Mouse (Mus musculus) spleen, adult 2 months (tissue): Measurements from ENCODE around the gene Plekha5. TPM values are rescaled to one million over a fixed set of nuclear protein-coding genes. Genes with fewer than 3 reads are reported as not detected.

Experiments
- DNase-seq, 2 experiments: peaks; one replicate each; pipeline versions ENCODE4 v3.0.0 to v3.0.0-alpha.2; 2012 to 2021; ENCODE audit warnings: low spot score in 2 of 2, low read depth in 1 of 2
- H3K27ac ChIP-seq: fragments of 200-500 bp; 2 replicates; pipeline ENCODE4 v1.5.1; 2012; ENCODE audit warnings: low read length, inconsistent platforms; ENCODE audit not compliant: insufficient read depth
- H3K27me3 ChIP-seq: fragments of 200-500 bp; 2 replicates; pipeline ENCODE4 v1.6.1; 2012; ENCODE audit warnings: mild to moderate bottlenecking, moderate library complexity, low read length, inconsistent platforms; ENCODE audit not compliant: control insufficient read depth, insufficient read depth
- H3K36me3 ChIP-seq: fragments of 200-500 bp; 2 replicates; pipeline ENCODE4 v1.6.1; 2012; ENCODE audit warnings: mild to moderate bottlenecking, low read length, inconsistent platforms; ENCODE audit not compliant: control insufficient read depth, insufficient read depth
- H3K4me1 ChIP-seq: fragments of 200-500 bp; 2 replicates; pipeline ENCODE4 v1.6.1; 2011; ENCODE audit warnings: inconsistent platforms; ENCODE audit not compliant: control insufficient read depth, insufficient read depth, insufficient read length
- H3K4me3 ChIP-seq: fragments of 200-500 bp; 2 replicates; pipeline ENCODE4 v1.5.1; 2011; ENCODE audit warnings: mild to moderate bottlenecking, inconsistent platforms; ENCODE audit not compliant: insufficient read depth, insufficient read length; ENCODE audit errors: extremely low read depth
- CTCF ChIP-seq: fragments of 200-500 bp; IDR thresholded peaks from 2 replicates; pipeline ENCODE4 v1.5.1; 2011; ENCODE audit warnings: mild to moderate bottlenecking, inconsistent platforms; ENCODE audit not compliant: insufficient read depth, insufficient read length, insufficient replicate concordance; ENCODE audit errors: extremely low read depth
- POLR2A ChIP-seq: fragments of 200-500 bp; IDR thresholded peaks from 2 replicates; pipeline ENCODE4 v1.6.1; 2011; ENCODE audit warnings: low read depth, low read length, inconsistent platforms
- WGBS: fragments of 180-500 bp; shearing (Covaris S2); methylation state at CpG from one replicate; pipeline ENCODE4 v1.1.7; 2018; 5-methylcytosine and 5-hydroxymethylcytosine counted together
- polyA plus RNA-seq: library from polyadenylated mRNA; depleted of rRNA; stranded (reverse); fragments of >200 nt; gene quantifications from 2 replicates; pipeline ENCODE4 v1.2.3, GENCODE M21; 2012

The Plekha5 gene
- polyA plus RNA-seq, 1 experiment, result 8.1 TPM

GRCm38 (mm10) chr6:140541919-140542318, 118.1 kb downstream of the Plekha5 start:
- H3K27ac ChIP-seq, result no peak overlapping the region
- no peaks in the 10 kb centered on the region for H3K27me3 ChIP-seq
- H3K36me3 ChIP-seq, result no peaks in the 10 kb centered on the region
- WGBS, result 73% methylated on average over 3 of the region's 3 CpGs
- no peak overlapping the region for H3K4me3 ChIP-seq
- TF ChIP-seq POLR2A (no peak), CTCF (no peak)
- no peaks in the 10 kb centered on the region for H3K4me1 ChIP-seq
- no peak for DNase-seq

- TF ChIP-seq CTCF, result no peak
- no peak for TF ChIP-seq POLR2A
- Histone ChIP-seq H3K27ac (no peak overlapping the region), H3K4me1 (no peaks in the 10 kb centered on the region; the same call in 1 of the 2 replicates), H3K36me3 (no peaks in the 10 kb centered on the region), H3K4me3 (no peak overlapping the region), H3K27me3 (no peaks in the 10 kb centered on the region)
- 80% methylated on average over 11 of the region's 11 CpGs for WGBS
- no peak for DNase-seq
These were observed 119.3 kb downstream of the Plekha5 start for GRCm38 (mm10) chr6:140543005-140543794.

- WGBS, result 74% methylated on average over 8 of the region's 8 CpGs
These were observed 122.2 kb downstream of the Plekha5 start for GRCm38 (mm10) chr6:140546095-140546494.

GRCm38 (mm10) chr6:140546648-140547201, 122.9 kb downstream of the Plekha5 start:
- DNase-seq, result no peak
- 83% methylated on average over 12 of the region's 12 CpGs for WGBS

More at GRCm38 (mm10) chr6:140546095-140546494, 122.2 kb downstream of the Plekha5 start:
- Histone ChIP-seq H3K27ac (no peak overlapping the region), H3K4me3 (no peak overlapping the region), H3K36me3 (no peaks in the 10 kb centered on the region), H3K27me3 (no peaks in the 10 kb centered on the region), H3K4me1 (no peaks in the 10 kb centered on the region; the same call in 1 of the 2 replicates)
- TF ChIP-seq CTCF (no peak), POLR2A (no peak)
- peak in 1 of 2 experiments; percentile 23 for DNase-seq

GRCm38 (mm10) chr6:140547203-140547944, 123.5 kb downstream of the Plekha5 start:
- no peaks in the 10 kb centered on the region for H3K27me3 ChIP-seq
- no peak overlapping the region for H3K4me3 ChIP-seq
- 89% methylated on average over 11 of the region's 11 CpGs for WGBS
- no peak overlapping the region for H3K27ac ChIP-seq
- no peak for DNase-seq
- TF ChIP-seq POLR2A (no peak), CTCF (no peak)
- no peaks in the 10 kb centered on the region; the same call in 1 of the 2 replicates for H3K4me1 ChIP-seq
- no peaks in the 10 kb centered on the region for H3K36me3 ChIP-seq

More at GRCm38 (mm10) chr6:140546648-140547201, 122.9 kb downstream of the Plekha5 start:
- Histone ChIP-seq H3K27me3 (no peaks in the 10 kb centered on the region), H3K27ac (no peak overlapping the region), H3K4me1 (no peaks in the 10 kb centered on the region; the same call in 1 of the 2 replicates), H3K4me3 (no peak overlapping the region), H3K36me3 (no peaks in the 10 kb centered on the region)
- TF ChIP-seq POLR2A (no peak), CTCF (no peak)

- WGBS, result 68% methylated on average over 5 of the region's 5 CpGs
These were observed 124.4 kb downstream of the Plekha5 start for GRCm38 (mm10) chr6:140548082-140548769.

More at GRCm38 (mm10) chr6:140548082-140548769, 124.4 kb downstream of the Plekha5 start:
- DNase-seq, result no peak
- no peaks in the 10 kb centered on the region; the same call in 1 of the 2 replicates for H3K4me1 ChIP-seq
- TF ChIP-seq CTCF (no peak), POLR2A (no peak)
- no peak overlapping the region for H3K27ac ChIP-seq
- no peak overlapping the region for H3K4me3 ChIP-seq
- no peaks in the 10 kb centered on the region for H3K27me3 ChIP-seq
- H3K36me3 ChIP-seq, result no peaks in the 10 kb centered on the region
